Mouse (Mus musculus): ENCODE measurements at regions not wholly inside any gene's neighbourhood (a gene's known extent, or its start where the extent isn't known, plus 50 kb on each side); places are given as distances from the start of the nearest gene placed in this dataset.

- DNase-seq: no peak
Measured at GRCm38 (mm10) chr3:149262332-149262970, 272.1 kb upstream of the Adgrl2 start.

DNA sequence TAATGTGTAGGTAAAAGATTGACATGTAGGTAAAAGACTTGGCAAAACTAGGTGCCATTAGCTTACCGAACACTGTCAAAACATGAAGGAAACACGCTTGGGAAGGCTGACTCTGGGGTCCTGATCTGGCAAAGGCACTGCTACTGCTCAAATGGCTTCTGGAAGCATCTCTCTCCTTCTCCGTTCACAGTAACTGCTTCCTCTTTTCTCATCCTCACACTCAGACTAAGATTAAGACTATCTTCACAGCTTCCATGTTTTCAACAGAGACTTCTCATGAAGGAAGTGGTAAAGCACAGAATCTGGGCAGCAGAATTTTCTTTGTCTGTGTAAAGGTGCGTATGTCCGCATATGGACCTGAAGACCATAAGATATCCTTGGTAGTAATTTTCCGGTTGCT, 271.4 kb upstream of the Adgrl2 start:
- no peak for DNase-seq

DNA sequence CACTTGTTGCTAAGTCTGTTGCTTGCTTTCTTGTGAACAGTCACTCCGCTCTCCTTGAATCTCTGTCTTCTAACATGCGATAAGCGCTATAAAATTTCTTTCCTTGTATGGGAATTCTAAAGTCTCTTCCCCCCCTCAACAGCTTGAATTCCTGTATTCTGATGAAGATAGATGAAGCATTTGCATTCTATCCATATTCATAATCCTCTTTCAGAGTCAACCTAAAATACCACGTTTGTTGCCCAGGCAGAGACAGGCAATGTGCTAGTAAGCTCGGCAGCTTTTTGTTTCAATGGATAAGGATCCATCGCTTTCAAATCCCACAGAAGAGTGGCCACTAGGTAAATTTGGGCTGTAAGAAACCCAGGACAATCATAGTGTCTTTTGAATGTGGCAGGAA, 268.5 kb upstream of the Adgrl2 start:
- DNase-seq: no peak

DNA sequence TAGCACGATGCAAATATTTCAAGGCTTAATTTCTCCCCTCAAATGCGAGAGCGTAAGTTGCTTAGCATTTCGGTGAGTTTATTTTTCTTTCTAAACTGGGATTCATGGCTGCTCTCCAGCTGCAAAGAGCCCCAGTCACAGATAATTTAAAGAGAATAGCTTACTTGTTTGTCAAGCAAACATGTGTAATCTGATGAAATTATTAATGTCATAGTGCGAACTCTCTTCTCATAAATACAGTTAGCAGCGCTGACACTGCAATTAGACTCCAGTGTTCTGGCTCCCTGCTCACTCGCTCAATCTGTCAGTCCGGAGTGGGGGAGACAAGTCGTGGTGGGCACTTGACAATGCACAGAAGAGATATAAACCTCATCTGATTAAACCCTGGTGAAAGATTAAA, 266.5 kb upstream of the Adgrl2 start:
- peak in 1 of 2 experiments; percentile 9 for DNase-seq

DNA sequence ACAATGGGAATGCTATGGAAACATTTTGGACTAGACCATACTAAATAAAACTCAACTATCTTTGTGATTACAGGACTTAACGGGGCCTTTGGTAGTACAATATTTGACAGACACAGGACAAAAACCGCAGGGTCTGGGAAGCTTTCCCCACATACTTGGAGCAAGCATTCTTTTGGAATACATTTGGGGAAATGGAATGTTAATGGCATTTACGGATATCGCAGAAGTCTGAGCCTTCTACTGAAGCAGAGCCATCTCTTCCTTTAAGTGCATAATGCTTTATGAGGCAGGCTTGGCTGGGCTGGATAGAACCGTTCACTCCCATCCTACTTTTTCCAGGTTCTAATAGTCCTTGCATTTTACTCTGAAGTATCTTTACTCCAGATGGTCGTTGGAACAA, 262.7 kb upstream of the Adgrl2 start:
- no peak for DNase-seq

DNA sequence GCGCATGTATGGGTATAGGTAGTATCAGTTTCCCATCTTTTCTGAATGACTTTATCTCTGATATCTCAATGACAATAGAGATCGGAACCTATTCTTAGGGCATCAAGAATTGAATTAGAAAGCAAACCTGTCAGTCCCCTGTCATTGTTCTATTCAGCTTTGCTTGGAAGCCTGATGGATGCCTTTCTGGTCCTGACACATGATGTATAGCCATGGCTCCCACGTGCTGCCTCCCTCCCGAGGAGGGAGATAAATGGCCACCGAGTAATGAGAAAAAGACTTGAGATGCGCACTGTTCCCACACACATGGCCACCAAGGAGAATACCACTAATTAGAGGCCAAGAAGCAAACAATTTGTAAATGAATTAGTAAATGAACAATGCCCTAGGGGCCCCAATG, 261.8 kb upstream of the Adgrl2 start:
- DNase-seq: no peak

DNA sequence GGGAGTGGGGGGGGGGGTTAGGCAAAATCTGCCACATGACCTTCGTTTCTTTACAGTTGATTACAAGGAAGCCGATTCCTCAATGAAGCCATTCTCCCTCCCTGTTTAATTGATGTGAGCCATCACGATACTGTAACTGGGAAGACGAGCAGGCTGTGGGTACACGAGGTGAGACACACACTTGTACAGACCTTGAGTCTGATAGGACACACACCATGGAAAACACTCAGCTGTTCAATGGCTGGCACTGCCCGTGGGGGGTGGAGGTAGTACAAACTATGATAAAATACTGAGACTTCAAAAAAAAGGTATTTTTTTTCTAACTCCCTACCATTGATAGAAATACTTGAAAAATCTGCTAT, 257.3 kb upstream of the Adgrl2 start:
- no peak for DNase-seq

DNA sequence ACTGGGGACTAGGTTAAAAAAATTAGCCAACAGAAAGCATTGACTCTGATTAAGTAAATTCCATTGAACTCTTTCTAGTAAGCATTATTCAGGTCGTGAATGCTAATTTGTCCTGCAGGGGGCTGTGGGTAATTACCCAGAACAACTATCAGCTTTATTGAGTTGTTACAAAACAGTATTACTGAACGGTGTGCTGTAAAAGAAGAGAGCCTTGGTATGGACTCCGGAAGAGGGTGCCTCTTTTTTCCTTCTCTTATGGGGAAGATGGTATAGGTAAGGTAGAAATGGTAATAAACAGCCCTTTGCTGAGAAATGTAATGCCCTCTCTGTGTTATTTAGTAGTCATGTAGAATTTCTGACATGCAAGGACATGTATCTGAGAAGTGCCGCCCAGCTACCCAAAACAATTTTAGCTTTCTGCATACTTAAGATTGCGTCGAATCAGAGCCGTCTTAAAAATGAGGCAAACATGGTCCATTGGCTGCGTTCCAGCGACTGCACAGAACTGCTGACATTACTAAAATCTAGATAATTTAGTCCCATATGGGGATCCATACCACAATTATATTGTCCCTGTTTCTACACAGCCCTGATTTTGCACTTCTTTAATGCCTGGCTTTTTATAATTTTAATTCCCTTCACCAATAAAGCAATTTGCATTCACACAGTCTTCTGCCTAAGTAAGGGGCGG, 256.7 kb upstream of the Adgrl2 start:
- DNase-seq: peak; percentile 9 to 12

- DNase-seq: no peak
Measured at GRCm38 (mm10) chr3:149239664-149240063, 249.3 kb upstream of the Adgrl2 start.

GRCm38 (mm10) chr3:149238076-149238475, 247.7 kb upstream of the Adgrl2 start:
- DNase-seq: no peak

- DNase-seq: no peak
Measured at GRCm38 (mm10) chr3:149235183-149235582, 244.8 kb upstream of the Adgrl2 start.

- no peak for DNase-seq
Measured at GRCm38 (mm10) chr3:149233691-149234131, 243.4 kb upstream of the Adgrl2 start.

GRCm38 (mm10) chr3:149233191-149233641, 242.9 kb upstream of the Adgrl2 start:
- DNase-seq: no peak

- no peak for DNase-seq
Measured at GRCm38 (mm10) chr3:149231346-149231745, 241.0 kb upstream of the Adgrl2 start.

GRCm38 (mm10) chr3:149227556-149227955, 237.2 kb upstream of the Adgrl2 start:
- DNase-seq: no peak

- no peak for DNase-seq
Measured at GRCm38 (mm10) chr3:149226723-149227122, 236.4 kb upstream of the Adgrl2 start.

DNA sequence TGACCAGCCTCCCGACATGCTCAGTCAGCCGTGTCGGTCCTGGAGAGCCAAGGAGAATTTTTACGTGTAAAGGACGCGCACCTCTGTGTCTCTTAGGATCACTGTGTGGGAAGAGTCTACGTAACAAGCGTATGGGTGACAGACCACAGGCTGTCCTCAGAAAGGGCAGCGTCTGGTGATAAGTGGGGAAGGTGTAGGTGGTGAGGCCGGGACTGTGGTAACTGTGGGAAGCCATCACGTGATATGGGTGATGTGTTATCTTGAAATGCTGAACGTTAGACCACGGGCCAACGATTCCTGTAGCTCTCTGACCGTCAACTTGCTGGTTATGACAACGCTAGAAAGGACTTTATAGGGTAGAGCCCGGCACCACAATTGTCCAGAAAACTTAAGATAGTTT, 235.3 kb upstream of the Adgrl2 start:
- DNase-seq: no peak

GRCm38 (mm10) chr3:149224271-149224670, 233.9 kb upstream of the Adgrl2 start:
- peak; percentile 7 to 23 for DNase-seq

- DNase-seq: no peak
Measured at GRCm38 (mm10) chr3:149223776-149224175, 233.4 kb upstream of the Adgrl2 start.

GRCm38 (mm10) chr3:149220958-149221357, 230.6 kb upstream of the Adgrl2 start:
- no peak for DNase-seq

- DNase-seq: no peak
Measured at GRCm38 (mm10) chr3:149220304-149220951, 230.1 kb upstream of the Adgrl2 start.

- DNase-seq: no peak
Measured at GRCm38 (mm10) chr3:149219381-149220303, 229.3 kb upstream of the Adgrl2 start.
